Mouse (Mus musculus) MEL (cell line): ENCODE data around the gene Cdc42bpb. TPM values are rescaled to one million over a fixed set of nuclear protein-coding genes. Genes with fewer than 3 reads are reported as not detected.

ENCODE experiments used
- DNase-seq: peaks from one replicate; pipeline ENCODE4 v3.0.0; 2011; ENCODE audit warnings: low read depth, low spot score
- H3K27ac ChIP-seq: 2 replicates; pipeline ENCODE4 v1.5.1; 2012; ENCODE audit warnings: low read depth, mild to moderate bottlenecking, control low read depth, low read length, moderate library complexity; ENCODE audit not compliant: control insufficient read depth
- H3K27me3 ChIP-seq, 2 experiments: fragments of 150-350 bp in 1 of 2; sonication (generic) in 1 of 2; 2 replicates each; pipeline ENCODE4 v1.6.1; 2012; ENCODE audit warnings: low read length in 2 of 2, mild to moderate bottlenecking in 2 of 2, improper control_type of control experiment in 1 of 2, moderate library complexity in 1 of 2; ENCODE audit not compliant: insufficient read depth in 2 of 2, control insufficient read depth in 1 of 2
- H3K36me3 ChIP-seq, 2 experiments: 2 replicates each; pipeline ENCODE4 v1.6.1; 2012 to 2014; ENCODE audit warnings: low read length in 2 of 2, improper control_type of control experiment in 1 of 2, inconsistent platforms in 1 of 2, mild to moderate bottlenecking in 1 of 2; ENCODE audit not compliant: insufficient read depth in 2 of 2, control insufficient read depth in 1 of 2
- H3K4me1 ChIP-seq, 2 experiments: fragments of 150-350 bp in 1 of 2; sonication (generic) in 1 of 2; 2 replicates each; pipeline ENCODE4 v1.6.1; 2012; ENCODE audit warnings: low read length in 2 of 2, improper control_type of control experiment in 1 of 2, mild to moderate bottlenecking in 1 of 2; ENCODE audit not compliant: insufficient read depth in 2 of 2, control insufficient read depth in 1 of 2
- H3K4me3 ChIP-seq, 2 experiments: fragments of 150-350 bp in 1 of 2; sonication (generic) in 1 of 2; 2 replicates each; pipeline ENCODE4 v1.5.1; 2012; ENCODE audit warnings: low read depth in 2 of 2, low read length in 2 of 2, mild to moderate bottlenecking in 2 of 2, moderate library complexity in 2 of 2, control low read depth in 1 of 2, improper control_type of control experiment in 1 of 2; ENCODE audit not compliant: control insufficient read depth in 1 of 2, insufficient read depth in 1 of 2
- H3K79me2 ChIP-seq: 2 replicates; pipeline ENCODE4 v1.6.1; 2012; ENCODE audit warnings: mild to moderate bottlenecking, low read length, moderate library complexity; ENCODE audit not compliant: control insufficient read depth, poor library complexity, insufficient read depth
- H3K9ac ChIP-seq: 2 replicates; pipeline ENCODE4 v1.6.1; 2012; ENCODE audit warnings: low read depth, mild to moderate bottlenecking, control low read depth, low read length, moderate library complexity; ENCODE audit not compliant: control insufficient read depth, poor library complexity, severe bottlenecking
- H3K9me3 ChIP-seq: fragments of 150-350 bp; sonication (generic); replicated peaks from 2 replicates; pipeline ENCODE4 v1.6.1; 2012; ENCODE audit warnings: mild to moderate bottlenecking, low read length, improper control_type of control experiment, moderate library complexity; ENCODE audit not compliant: insufficient read depth
- BHLHE40 ChIP-seq: IDR thresholded peaks from 2 replicates; pipeline ENCODE4 v1.6.1; 2012; ENCODE audit warnings: low read depth, mild to moderate bottlenecking, inconsistent platforms, low read length, improper control_type of control experiment, borderline replicate concordance
- CHD1 ChIP-seq: IDR thresholded peaks from 2 replicates; pipeline ENCODE4 v1.6.1; 2012; ENCODE audit warnings: low read depth, mild to moderate bottlenecking, inconsistent platforms, low read length, improper control_type of control experiment
- CHD2 ChIP-seq: IDR thresholded peaks from 2 replicates; pipeline ENCODE4 v1.6.1; 2011; ENCODE audit warnings: low read length, improper control_type of control experiment
- E2F4 ChIP-seq: IDR thresholded peaks from 2 replicates; pipeline ENCODE4 v1.6.1; 2011; ENCODE audit warnings: low read depth, low read length, improper control_type of control experiment, borderline replicate concordance
- MAX ChIP-seq: IDR thresholded peaks from 2 replicates; pipeline ENCODE4 v1.6.1; 2011; ENCODE audit warnings: low read length, improper control_type of control experiment
- MEF2A ChIP-seq: IDR thresholded peaks from 2 replicates; pipeline ENCODE4 v1.6.1; 2014; ENCODE audit warnings: low read depth, mild to moderate bottlenecking, inconsistent platforms, low read length, improper control_type of control experiment; ENCODE audit not compliant: poor library complexity, insufficient replicate concordance, severe bottlenecking; ENCODE audit errors: extremely low read depth
- MYB ChIP-seq: IDR thresholded peaks from 2 replicates; pipeline ENCODE4 v1.6.1; 2011; ENCODE audit warnings: mild to moderate bottlenecking, low read depth, low read length, improper control_type of control experiment
- MYC ChIP-seq: IDR thresholded peaks from 2 replicates; pipeline ENCODE4 v1.6.1; 2011; ENCODE audit warnings: low read depth, mild to moderate bottlenecking, low read length, improper control_type of control experiment, moderate library complexity
- POLR2AphosphoS2 ChIP-seq: IDR thresholded peaks from 2 replicates; pipeline ENCODE4 v1.6.1; 2011; ENCODE audit warnings: low read length, improper control_type of control experiment
- RAD21 ChIP-seq: IDR thresholded peaks from 2 replicates; pipeline ENCODE4 v1.6.1; 2011; ENCODE audit warnings: mild to moderate bottlenecking, low read depth, low read length, improper control_type of control experiment
- SIN3A ChIP-seq: IDR thresholded peaks from 2 replicates; pipeline ENCODE4 v1.6.1; 2012; ENCODE audit warnings: low read length, improper control_type of control experiment, inconsistent platforms
- SMC3 ChIP-seq: IDR thresholded peaks from 2 replicates; pipeline ENCODE4 v1.6.1; 2011; ENCODE audit warnings: low read depth, low read length, improper control_type of control experiment
- USF2 ChIP-seq, 2 experiments: IDR thresholded peaks; 2 replicates each; pipeline ENCODE4 v1.6.1; 2011 to 2012; ENCODE audit warnings: improper control_type of control experiment in 2 of 2, low read length in 2 of 2, borderline replicate concordance in 1 of 2, inconsistent platforms in 1 of 2, low read depth in 1 of 2, mild to moderate bottlenecking in 1 of 2; ENCODE audit not compliant: insufficient read depth in 1 of 2
- ZC3H11A ChIP-seq: IDR thresholded peaks from 2 replicates; pipeline ENCODE4 v1.6.1; 2012; ENCODE audit warnings: low read depth, mild to moderate bottlenecking, inconsistent platforms, low read length, improper control_type of control experiment
- ZKSCAN1 ChIP-seq: IDR thresholded peaks from 2 replicates; pipeline ENCODE4 v1.6.1; 2012; ENCODE audit warnings: low read depth, mild to moderate bottlenecking, inconsistent platforms, low read length, improper control_type of control experiment, moderate library complexity
- polyA plus RNA-seq, 2 experiments: library from polyadenylated mRNA; stranded (reverse) in 1 of 2; unstranded in 1 of 2; fragments of >175 nt in 1 of 2; fragments of >200 nt in 1 of 2; gene quantifications; 2 replicates each; pipeline versions ENCODE4 v1.2.1 to v1.2.4; 2012; ENCODE audit warnings: low replicate concordance in 2 of 2, low read depth in 1 of 2; ENCODE audit not compliant: insufficient read length in 2 of 2, insufficient read depth in 1 of 2, missing spikeins in 1 of 2
- total RNA-seq: library from RNA; depleted of rRNA; stranded (reverse); fragments of 300-350 nt; gene quantifications from 2 replicates; pipeline ENCODE4 v1.2.3, GENCODE M21; 2012

The Cdc42bpb gene
- total and polyA plus RNA-seq, 3 experiments, result not detected

DNA sequence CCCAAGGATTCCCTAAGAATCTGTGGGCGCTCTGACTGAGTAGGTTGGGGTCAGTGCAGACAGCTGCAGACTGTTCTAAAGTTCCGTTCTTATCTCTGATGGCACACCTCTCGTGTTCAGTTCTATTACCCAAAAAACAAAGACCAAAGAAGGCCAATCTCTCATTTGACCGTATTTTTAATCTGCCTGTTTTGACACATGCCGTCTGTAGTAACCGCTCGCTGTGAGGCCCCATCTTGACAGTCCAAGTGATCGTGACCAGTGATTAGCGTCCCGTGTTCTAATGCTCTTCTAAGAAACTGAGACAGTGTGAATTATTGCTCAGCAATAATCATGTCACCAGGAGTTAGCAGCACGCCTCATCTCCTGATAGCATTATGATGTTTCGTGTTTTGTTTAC, 110.9 kb downstream of the Cdc42bpb start:
- Histone ChIP-seq H3K4me1 (peaks cover 0 to 9% of the 10 kb centered on the region in 2 experiments; a peak in 2 of 4 replicates), H3K27ac (no peak overlapping the region)
- DNase-seq, result no peak

DNA sequence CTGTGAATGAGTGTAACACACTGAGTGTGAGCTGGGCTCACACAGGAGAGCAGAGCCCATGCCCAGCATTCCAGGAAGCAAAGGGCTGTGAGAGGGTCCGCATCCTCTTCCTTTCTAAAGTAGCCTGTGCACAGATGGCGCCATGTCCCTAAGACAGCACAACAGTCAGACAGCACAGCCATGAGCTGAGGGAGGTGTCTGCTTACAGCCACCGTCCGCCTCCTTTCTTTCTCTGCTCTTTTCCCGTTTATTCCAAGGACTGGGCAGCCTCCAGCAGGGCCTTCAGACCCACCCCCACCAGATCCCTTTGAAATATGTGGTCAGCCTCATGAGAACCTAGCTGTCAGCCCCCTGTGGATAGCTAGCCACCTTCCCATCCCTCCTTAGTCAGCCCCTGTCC, 112.3 kb downstream of the Cdc42bpb start:
- Histone ChIP-seq H3K9me3 (no peaks in the 10 kb centered on the region), H3K36me3 (peaks cover 0 to 5% of the 10 kb centered on the region in 2 experiments; a peak in 3 of 4 replicates), H3K4me3 (no peak overlapping the region), H3K4me1 (peaks cover 0 to 9% of the 10 kb centered on the region in 2 experiments; a peak in 2 of 4 replicates), H3K79me2 (no peaks in the 10 kb centered on the region), H3K27me3 (no peaks in the 10 kb centered on the region), H3K27ac (no peak overlapping the region), H3K9ac (no peak overlapping the region)
- DNase-seq, result no peak
- no peak for TF ChIP-seq CHD1
- no peak for TF ChIP-seq USF2 (IDR thresholded peaks at IDR 0.05; ENCODE audit: borderline replicate concordance in 1 of 2, insufficient read depth in 1 of 2, low read depth in 1 of 2, low read length in 2 of 2)
- no peak for TF ChIP-seq POLR2AphosphoS2

More for the DNA sequence above, 110.9 kb downstream of the Cdc42bpb start:
- TF ChIP-seq SMC3 (no peak), BHLHE40 (no peak), MYB (no peak), ZC3H11A (no peak), ZKSCAN1 (no peak), RAD21 (no peak), CHD2 (no peak), MYC (no peak), SIN3A (no peak)
- no peaks in the 10 kb centered on the region for H3K79me2 ChIP-seq
- no peak overlapping the region for H3K9ac ChIP-seq
- no peaks in the 10 kb centered on the region for H3K27me3 ChIP-seq
- H3K36me3 ChIP-seq, result peaks cover 0 to 5% of the 10 kb centered on the region in 2 experiments; a peak in 3 of 4 replicates
- H3K9me3 ChIP-seq, result no peaks in the 10 kb centered on the region
- H3K4me3 ChIP-seq, result no peak overlapping the region

DNA sequence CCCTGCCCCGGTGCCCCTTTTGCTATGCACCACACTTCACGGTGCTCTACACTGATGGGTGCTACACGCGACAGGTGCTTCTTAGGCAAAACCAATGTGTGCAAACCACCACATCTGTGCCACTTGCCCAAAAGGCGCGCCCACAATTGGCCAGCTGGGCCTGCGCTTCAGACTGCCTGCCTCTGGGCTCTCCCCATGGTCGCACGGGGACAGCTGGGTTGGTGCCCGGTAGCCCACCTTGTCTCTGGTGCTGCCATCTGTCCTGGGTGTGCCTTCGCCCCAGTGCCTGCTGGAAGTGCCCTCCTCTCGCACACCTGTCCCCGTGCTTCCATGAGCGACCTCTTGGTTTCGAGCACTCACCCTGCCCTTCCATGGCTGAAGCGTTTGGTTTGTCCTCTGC, 113.9 kb downstream of the Cdc42bpb start:
- TF ChIP-seq MAX, result no peak
- no peak for TF ChIP-seq E2F4
- no peak for TF ChIP-seq MEF2A
- Histone ChIP-seq H3K27me3 (no peaks in the 10 kb centered on the region), H3K9me3 (no peaks in the 10 kb centered on the region), H3K4me3 (no peak overlapping the region), H3K4me1 (peaks cover 0 to 9% of the 10 kb centered on the region in 2 experiments; a peak in 2 of 4 replicates), H3K79me2 (no peaks in the 10 kb centered on the region), H3K27ac (no peak overlapping the region), H3K9ac (no peak overlapping the region), H3K36me3 (peaks cover 2 to 5% of the 10 kb centered on the region in 2 experiments; a peak in 3 of 4 replicates)
- no peak for DNase-seq
